Mouse (Mus musculus) CD4-positive, CD25-positive, alpha-beta regulatory T cell, adult 4 months (primary cell): ENCODE measurements around the gene Gli2. TPM values are rescaled to one million over a fixed set of nuclear protein-coding genes. Genes with fewer than 3 reads are reported as not detected.

ENCODE experiments used
- ATAC-seq: one replicate; pipeline ENCODE4 v1.8.0; 2017
- polyA plus RNA-seq, 2 experiments: library from polyadenylated mRNA; unstranded; fragments of 100-300 nt; shearing (Covaris generic); gene quantifications; one replicate each; pipeline ENCODE4 v1.2.1; 2017

Gli2 gene
- polyA plus RNA-seq = not detected

- no peak for ATAC-seq
Observed at GRCm38 (mm10) chr1:119053402-119053841, at the start of gene Gli2. Gli2 (minus strand) TSS chr1:119053619.

- ATAC-seq = no peak
Observed at GRCm38 (mm10) chr1:119097921-119098521, 44.6 kb upstream of the Gli2 start.

GRCm38 (mm10) chr1:119093739-119094138, 40.3 kb upstream of the Gli2 start:
- no peak for ATAC-seq

- ATAC-seq = no peak
Observed at GRCm38 (mm10) chr1:119089887-119090620, 36.6 kb upstream of the Gli2 start.

GRCm38 (mm10) chr1:119087539-119087938, 34.1 kb upstream of the Gli2 start:
- peak; percentile 45 for ATAC-seq

GRCm38 (mm10) chr1:119085771-119086170, 32.4 kb upstream of the Gli2 start:
- no peak for ATAC-seq

- ATAC-seq = no peak
Observed at GRCm38 (mm10) chr1:119083468-119083921, 30.1 kb upstream of the Gli2 start.

- no peak for ATAC-seq
Observed at GRCm38 (mm10) chr1:119082231-119082991, 29.0 kb upstream of the Gli2 start.

GRCm38 (mm10) chr1:119077933-119078332, 24.5 kb upstream of the Gli2 start:
- ATAC-seq = no peak

GRCm38 (mm10) chr1:119076333-119076732, 22.9 kb upstream of the Gli2 start:
- no peak for ATAC-seq

- no peak for ATAC-seq
Observed at GRCm38 (mm10) chr1:119075916-119076315, 22.5 kb upstream of the Gli2 start.

GRCm38 (mm10) chr1:119075500-119075899, 22.1 kb upstream of the Gli2 start:
- no peak for ATAC-seq

- no peak for ATAC-seq
Observed at GRCm38 (mm10) chr1:119074910-119075309, 21.5 kb upstream of the Gli2 start.

GRCm38 (mm10) chr1:119073876-119074275, 20.5 kb upstream of the Gli2 start:
- no peak for ATAC-seq

GRCm38 (mm10) chr1:119064892-119065671, 11.7 kb upstream of the Gli2 start:
- ATAC-seq = no peak

GRCm38 (mm10) chr1:119056491-119056890, 3.1 kb upstream of the Gli2 start:
- ATAC-seq = no peak

GRCm38 (mm10) chr1:119055801-119056200, 2.4 kb upstream of the Gli2 start:
- ATAC-seq = no peak

GRCm38 (mm10) chr1:119054468-119054867, 1.0 kb upstream of the Gli2 start:
- no peak for ATAC-seq

- ATAC-seq = no peak
Observed at GRCm38 (mm10) chr1:119053872-119054354, 494 bp upstream of the Gli2 start.

GRCm38 (mm10) chr1:119052631-119053177, 715 bp downstream of the Gli2 start:
- ATAC-seq = no peak

- no peak for ATAC-seq
Observed at GRCm38 (mm10) chr1:119051938-119052551, 1.4 kb downstream of the Gli2 start.
